Mouse (Mus musculus) lung, postnatal 10 days (tissue): ENCODE data around the gene Cyp4f14.
A peak's percentile ranks its signal among the peaks of the same experiment; 100 is the strongest.

ENCODE experiments used
- DNase-seq: peaks from one replicate; pipeline ENCODE4 v3.0.0; 2021

Gene Cyp4f14

GRCm38 (mm10) chr17:32917131-32917530 lies at the start of gene Cyp4f14:
Gene Cyp4f14, minus strand, starts transcription at chr17:32917342.
- DNase-seq, result peak; percentile 11

GRCm38 (mm10) chr17:32965623-32966290 lies 48.6 kb upstream of the Cyp4f14 start, which contains the start of gene Zfp472:
Gene Zfp472, plus strand, starts transcription at chr17:32965814.
- DNase-seq, result peak; percentile 95

- peak; percentile 23 for DNase-seq
Observed at GRCm38 (mm10) chr17:32965253-32965622, 48.1 kb upstream of the Cyp4f14 start.

- DNase-seq, result peak; percentile 87
Observed at GRCm38 (mm10) chr17:32951441-32951840, 34.3 kb upstream of the Cyp4f14 start.

GRCm38 (mm10) chr17:32951006-32951405 lies 33.9 kb upstream of the Cyp4f14 start:
- DNase-seq, result no peak

GRCm38 (mm10) chr17:32950136-32950535 lies 33.0 kb upstream of the Cyp4f14 start:
- no peak for DNase-seq

- peak; percentile 100 for DNase-seq
Observed at GRCm38 (mm10) chr17:32947215-32947914, 30.2 kb upstream of the Cyp4f14 start, which contains the start of gene Cyp4f13. Gene Cyp4f13, minus strand, starts transcription at chr17:32947402.

- DNase-seq, result peak; percentile 29
Observed at GRCm38 (mm10) chr17:32946716-32947115, 29.6 kb upstream of the Cyp4f14 start.

- DNase-seq, result no peak
Observed at GRCm38 (mm10) chr17:32944402-32945035, 27.4 kb upstream of the Cyp4f14 start.

GRCm38 (mm10) chr17:32943661-32944060 lies 26.5 kb upstream of the Cyp4f14 start:
- no peak for DNase-seq

GRCm38 (mm10) chr17:32939831-32940230 lies 22.7 kb upstream of the Cyp4f14 start:
- no peak for DNase-seq

GRCm38 (mm10) chr17:32927803-32928202 lies 10.7 kb upstream of the Cyp4f14 start:
- no peak for DNase-seq

- peak; percentile 83 for DNase-seq
Observed at GRCm38 (mm10) chr17:32924658-32925312, 7.6 kb upstream of the Cyp4f14 start.

GRCm38 (mm10) chr17:32923681-32924080 lies 6.5 kb upstream of the Cyp4f14 start:
- no peak for DNase-seq

GRCm38 (mm10) chr17:32919123-32919522 lies 2.0 kb upstream of the Cyp4f14 start:
- no peak for DNase-seq

GRCm38 (mm10) chr17:32916075-32916474 lies 1.1 kb downstream of the Cyp4f14 start:
- DNase-seq, result no peak

GRCm38 (mm10) chr17:32906172-32906571 lies 11.0 kb downstream of the Cyp4f14 start:
- no peak for DNase-seq

GRCm38 (mm10) chr17:32905239-32905638 lies 11.9 kb downstream of the Cyp4f14 start:
- DNase-seq, result peak; percentile 43

- peak; percentile 6 for DNase-seq
Observed at GRCm38 (mm10) chr17:32904414-32904813, 12.7 kb downstream of the Cyp4f14 start.

- DNase-seq, result no peak
Observed at GRCm38 (mm10) chr17:32901751-32902525, 15.2 kb downstream of the Cyp4f14 start.

GRCm38 (mm10) chr17:32895421-32895820 lies 21.7 kb downstream of the Cyp4f14 start:
- no peak for DNase-seq

- DNase-seq, result no peak
Observed at GRCm38 (mm10) chr17:32893901-32894300, 23.2 kb downstream of the Cyp4f14 start.
